Mouse (Mus musculus): ENCODE measurements around the gene Rad23b. TPM values are rescaled to one million over a fixed set of nuclear protein-coding genes. Genes with fewer than 3 reads are reported as not detected.

The Rad23b gene
- total RNA-seq, 2 experiments from 2014 or later = 89.4 to 269 TPM

Other genes with a start within 250 kb of the Rad23b start
- gene Klf4, start 182.4 kb downstream of the Rad23b start, total RNA-seq (2014; fragmentation: Nextera tagmentation) = 14.6 and 15.8 TPM in 2 replicates
- 5.4 and 11.2 TPM in 2 replicates for gene Klf4, start 182.4 kb downstream of the Rad23b start, total RNA-seq (2017)